Comparison of ENCODE assay signal across 8 mouse cellular contexts in the genomic region with DNA sequence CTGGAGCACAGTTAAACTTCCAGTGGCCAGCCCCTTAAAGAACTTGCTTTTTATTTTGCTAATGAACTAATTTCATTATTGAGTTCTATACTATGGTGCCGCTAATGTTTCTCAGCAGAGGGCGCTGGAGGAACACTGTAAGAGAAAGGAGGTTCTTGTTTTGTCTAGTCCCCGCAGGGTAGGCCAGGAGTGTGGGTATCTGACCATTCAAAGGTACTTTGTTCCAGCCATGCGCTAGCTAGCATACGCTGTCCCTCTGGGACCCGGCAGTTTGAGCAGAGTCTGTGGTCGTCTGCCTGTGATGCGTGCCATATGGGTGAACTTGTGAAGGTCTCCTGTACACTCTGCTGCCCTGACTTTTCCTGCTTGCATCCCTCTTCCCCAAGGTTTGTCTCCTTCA.
DNase-seq lines count a peak whose midpoint lies in the region; ATAC-seq lines count a peak whose summit lies in the region.

No protein-coding gene starts in this region.

- peaks cover 16% of the 10 kb centered on the region for H3K4me1 ChIP-seq in liver, embryonic 13.5 days (replicated peaks)

- H3K9me3 ChIP-seq in liver, embryonic 13.5 days (replicated peaks) = no peaks in the 10 kb centered on the region

- H3K9ac ChIP-seq in liver, embryonic 13.5 days = no peak overlapping the region

- ATAC-seq in liver, embryonic 13.5 days (ENCODE audit: low read depth) = peak; percentile 66

- no peaks in the 10 kb centered on the region for H3K27me3 ChIP-seq in liver, embryonic 13.5 days

- DNase-seq in right cerebral cortex, adult 2 months (ENCODE audit: low spot score in 2 of 2) = peak; percentile 62 to 70
- DNase-seq in right cerebral cortex, postnatal 36 days (ENCODE audit: low spot score in 2 of 2) = no peak
- peak; percentile 55 to 69 for DNase-seq in adrenal gland, postnatal 36 days
- peak; percentile 33 for DNase-seq in forelimb bud, embryonic 11.5 days (ENCODE audit: low read depth, low spot score)
- peak; percentile 64 for DNase-seq in kidney, postnatal 10 days
- no peak for DNase-seq in liver, embryonic 13.5 days
- peak; percentile 84 for DNase-seq in retina, postnatal 1 day
- DNase-seq in natural killer cell, adult 2 months (ENCODE audit: low spot score in 2 of 2) = no peak

- H3K4me3 ChIP-seq in liver, embryonic 13.5 days (replicated peaks) = no peak overlapping the region

- H3K4me2 ChIP-seq in liver, embryonic 13.5 days = 0 out of 2 replicates have a peak overlapping the region, but pooled peaks have one; percentile 23

- 9% methylated on average over 8 of the region's 8 CpGs for WGBS in liver, embryonic 13.5 days (ENCODE audit: insufficient replicate concordance)

- H3K27ac ChIP-seq in liver, embryonic 13.5 days = no peak overlapping the region

- H3K36me3 ChIP-seq in liver, embryonic 13.5 days = no peaks in the 10 kb centered on the region

Comparison
In these comparisons a context has a peak if more than half of its experiments do, and no peak if none do; other contexts are left out.
1. DNase-seq: peak in right cerebral cortex, adult 2 months (2 of 2), adrenal gland, postnatal 36 days (2 of 2), forelimb bud, embryonic 11.5 days (single experiment), kidney, postnatal 10 days (single experiment) and retina, postnatal 1 day (single experiment); none in right cerebral cortex, postnatal 36 days (0 of 2), liver, embryonic 13.5 days (single experiment) and natural killer cell, adult 2 months (0 of 2).